Mouse (Mus musculus) embryonic facial prominence, embryonic 12.5 days (tissue): ENCODE data around the gene Tnfrsf19. TPM values are rescaled to one million over a fixed set of nuclear protein-coding genes. Genes with fewer than 3 reads are reported as not detected.

Experiments
- ATAC-seq: fragments of 200-750 bp; cut with Nextera tagmentation; 2 replicates; pipeline ENCODE4 v1.8.0; 2017; ENCODE audit not compliant: insufficient number of reproducible peaks, insufficient read depth, low FRiP score, low TSS enrichment
- H3K27ac ChIP-seq: fragments of 300-500 bp; sonication (generic); 2 replicates; pipeline ENCODE4 v1.5.1; 2016; ENCODE audit warnings: mild to moderate bottlenecking
- H3K27me3 ChIP-seq: fragments of 300-500 bp; sonication (generic); 2 replicates; pipeline ENCODE4 v1.6.1; 2016; ENCODE audit warnings: mild to moderate bottlenecking, moderate library complexity
- H3K36me3 ChIP-seq: fragments of 300-500 bp; sonication (generic); 2 replicates; pipeline ENCODE4 v1.6.1; 2016; ENCODE audit warnings: mild to moderate bottlenecking
- H3K4me1 ChIP-seq: fragments of 300-500 bp; sonication (generic); 2 replicates; pipeline ENCODE4 v1.6.1; 2016
- H3K4me2 ChIP-seq: fragments of 300-500 bp; sonication (generic); replicated peaks from 2 replicates; pipeline ENCODE4 v1.6.1; 2016; ENCODE audit warnings: mild to moderate bottlenecking, moderate library complexity
- H3K4me3 ChIP-seq: fragments of 300-500 bp; sonication (generic); 2 replicates; pipeline ENCODE4 v1.5.1; 2016; ENCODE audit warnings: mild to moderate bottlenecking
- H3K9ac ChIP-seq: fragments of 300-500 bp; sonication (generic); 2 replicates; pipeline ENCODE4 v1.6.1; 2016; ENCODE audit warnings: mild to moderate bottlenecking, moderate library complexity
- H3K9me3 ChIP-seq: fragments of 300-500 bp; sonication (generic); 2 replicates; pipeline ENCODE4 v1.6.1; 2016; ENCODE audit warnings: mild to moderate bottlenecking, moderate library complexity
- WGBS: fragments of 180-500 bp; shearing (Covaris S2); methylation state at CpG from one replicate; pipeline ENCODE4 v1.1.7; 2016; 5-methylcytosine and 5-hydroxymethylcytosine counted together
- polyA plus RNA-seq: library from polyadenylated mRNA; unstranded; fragments of >200 nt; fragmentation: Nextera tagmentation; extraction: Ambion mirVana; gene quantifications from 2 replicates; pipeline ENCODE4 v1.2.1, GENCODE M21; 2016

Tnfrsf19 gene
- polyA plus RNA-seq, 1 experiment from 2014 or later: 62.6 TPM

- Histone ChIP-seq H3K4me2 (no peak overlapping the region), H3K36me3 (no peaks in the 10 kb centered on the region), H3K4me1 (peaks cover 38% of the 10 kb centered on the region), H3K9me3 (no peaks in the 10 kb centered on the region), H3K4me3 (no peak overlapping the region), H3K9ac (no peak overlapping the region), H3K27ac (no peak overlapping the region), H3K27me3 (no peaks in the 10 kb centered on the region)
- WGBS: 68% methylated on average over 5 of the region's 5 CpGs
- no peak for ATAC-seq
Observed at GRCm38 (mm10) chr14:60986926-60987325, 59.4 kb downstream of the Tnfrsf19 start.

- Histone ChIP-seq H3K27ac (0 out of 2 replicates have a peak overlapping the region, but pooled peaks have one; percentile 30), H3K4me1 (peaks cover 35% of the 10 kb centered on the region), H3K4me3 (no peak overlapping the region), H3K9me3 (no peaks in the 10 kb centered on the region), H3K4me2 (no peak overlapping the region), H3K9ac (no peak overlapping the region), H3K27me3 (no peaks in the 10 kb centered on the region), H3K36me3 (no peaks in the 10 kb centered on the region)
- WGBS: 16% methylated on average over 4 of the region's 4 CpGs
- ATAC-seq: no peak
Observed at GRCm38 (mm10) chr14:60985077-60985476, 61.2 kb downstream of the Tnfrsf19 start.

DNA sequence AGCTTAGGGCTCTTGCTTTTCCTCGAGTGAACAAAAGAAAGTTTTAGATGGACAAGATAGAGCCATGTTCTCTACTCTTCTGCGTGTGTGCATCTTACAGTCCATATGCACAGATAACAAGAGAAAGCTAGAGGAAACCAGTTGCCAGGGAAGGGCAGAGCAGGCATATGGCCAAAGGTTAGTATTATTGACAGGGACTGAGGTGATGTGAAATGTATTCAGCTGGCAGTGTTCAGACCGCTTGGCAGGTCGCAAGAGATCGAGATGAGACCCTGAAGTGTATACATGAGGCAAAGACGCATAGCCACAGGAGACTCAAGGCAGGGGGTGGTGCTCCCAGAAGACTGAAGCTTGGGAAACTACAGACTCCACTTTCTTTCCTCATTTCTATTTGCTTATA lies 62.0 kb downstream of the Tnfrsf19 start:
- Histone ChIP-seq H3K9me3 (no peaks in the 10 kb centered on the region), H3K27me3 (no peaks in the 10 kb centered on the region), H3K4me1 (peaks cover 33% of the 10 kb centered on the region), H3K4me3 (no peak overlapping the region), H3K27ac (0 out of 2 replicates have a peak overlapping the region, but pooled peaks have one; percentile 17), H3K9ac (no peak overlapping the region), H3K36me3 (no peaks in the 10 kb centered on the region), H3K4me2 (no peak overlapping the region)
- no peak for ATAC-seq
- 55% methylated on average over 6 of the region's 6 CpGs for WGBS

GRCm38 (mm10) chr14:60982126-60982525 lies 64.2 kb downstream of the Tnfrsf19 start:
- Histone ChIP-seq H3K9me3 (no peaks in the 10 kb centered on the region), H3K36me3 (no peaks in the 10 kb centered on the region), H3K4me2 (no peak overlapping the region), H3K27ac (no peak overlapping the region), H3K4me1 (peaks cover 36% of the 10 kb centered on the region), H3K27me3 (no peaks in the 10 kb centered on the region), H3K4me3 (no peak overlapping the region), H3K9ac (no peak overlapping the region)
- no peak for ATAC-seq

DNA sequence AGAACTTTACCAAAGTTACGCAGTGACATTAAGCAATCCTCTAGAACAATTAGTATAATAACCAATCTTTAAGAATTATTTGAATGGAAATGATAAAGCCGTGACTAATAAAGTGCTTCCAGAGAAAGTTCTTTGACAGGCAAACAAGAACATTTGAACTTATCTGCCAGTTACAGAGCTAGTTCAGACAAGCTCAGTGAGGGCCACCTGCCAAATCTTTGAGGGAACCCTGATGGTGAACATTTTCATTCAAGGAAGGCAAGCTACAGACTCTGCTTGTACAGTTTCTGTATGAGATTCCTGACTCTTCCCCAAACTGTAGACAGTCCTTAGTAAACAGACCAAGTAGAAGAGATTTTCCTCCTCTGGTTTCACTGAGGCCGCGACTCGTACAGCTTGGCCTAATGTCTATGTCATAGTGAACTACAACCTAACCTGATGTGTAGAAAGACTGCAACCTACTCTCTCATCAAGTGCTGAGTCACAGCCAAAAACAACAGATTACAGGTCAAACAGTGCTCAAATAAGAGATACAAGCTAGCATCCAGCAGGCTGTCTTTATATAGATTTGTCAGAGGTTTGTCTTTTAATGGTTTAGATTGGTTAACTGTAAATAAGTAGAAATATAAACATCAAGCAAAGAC lies 65.9 kb downstream of the Tnfrsf19 start:
- H3K9ac ChIP-seq: no peak overlapping the region
- no peak overlapping the region for H3K4me2 ChIP-seq
- 90% methylated on average over 5 of the region's 5 CpGs for WGBS
- H3K27me3 ChIP-seq: no peaks in the 10 kb centered on the region
- H3K36me3 ChIP-seq: no peaks in the 10 kb centered on the region
- H3K27ac ChIP-seq: no peak overlapping the region
- H3K4me1 ChIP-seq: peaks cover 39% of the 10 kb centered on the region
- no peak for ATAC-seq
- H3K4me3 ChIP-seq: no peak overlapping the region
- H3K9me3 ChIP-seq: no peaks in the 10 kb centered on the region

DNA sequence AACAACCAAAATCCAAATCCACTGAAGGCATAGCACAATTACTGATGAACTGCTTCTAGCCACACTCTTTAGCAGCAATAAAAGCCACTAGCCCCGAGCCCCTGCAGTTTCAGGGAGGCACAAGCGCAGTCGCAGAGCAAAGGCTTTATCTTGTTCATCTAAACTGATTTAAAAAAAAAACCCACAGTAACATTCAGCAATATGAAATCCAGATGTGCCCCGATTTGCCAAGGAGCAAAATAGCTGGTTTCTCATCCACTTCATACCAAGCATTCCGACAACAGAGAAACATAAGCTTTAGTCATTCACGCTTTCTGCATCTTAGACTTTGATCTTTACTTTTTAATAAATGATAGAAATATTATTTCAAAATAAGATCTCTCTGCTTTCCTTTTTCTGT lies 68.2 kb downstream of the Tnfrsf19 start:
- Histone ChIP-seq H3K36me3 (0 out of 2 replicates have a peak, but pooled peaks cover 6% of the 10 kb centered on the region), H3K9me3 (no peaks in the 10 kb centered on the region)
- 21% methylated on average over 6 of the region's 6 CpGs for WGBS

GRCm38 (mm10) chr14:60976231-60976630 lies 70.1 kb downstream of the Tnfrsf19 start:
- WGBS: 72% methylated on average over 3 of the region's 3 CpGs
- Histone ChIP-seq H3K36me3 (0 out of 2 replicates have a peak, but pooled peaks cover 13% of the 10 kb centered on the region), H3K9me3 (no peaks in the 10 kb centered on the region), H3K9ac (no peak overlapping the region), H3K27me3 (no peaks in the 10 kb centered on the region), H3K4me1 (peaks cover 25% of the 10 kb centered on the region), H3K4me2 (no peak overlapping the region), H3K27ac (no peak overlapping the region), H3K4me3 (no peak overlapping the region)
- ATAC-seq: no peak

More for the DNA sequence above, 68.2 kb downstream of the Tnfrsf19 start:
- H3K27ac ChIP-seq: peak overlapping the region; percentile 59
- H3K9ac ChIP-seq: no peak overlapping the region
- H3K4me1 ChIP-seq: peaks cover 25% of the 10 kb centered on the region
- ATAC-seq: no peak
- H3K27me3 ChIP-seq: no peaks in the 10 kb centered on the region
- no peak overlapping the region for H3K4me3 ChIP-seq
- no peak overlapping the region for H3K4me2 ChIP-seq

- Histone ChIP-seq H3K4me1 (peaks cover 25% of the 10 kb centered on the region), H3K27me3 (no peaks in the 10 kb centered on the region), H3K9ac (no peak overlapping the region), H3K4me2 (no peak overlapping the region), H3K9me3 (no peaks in the 10 kb centered on the region), H3K36me3 (0 out of 2 replicates have a peak, but pooled peaks cover 13% of the 10 kb centered on the region), H3K4me3 (no peak overlapping the region), H3K27ac (no peak overlapping the region)
- 80% methylated on average over 3 of the region's 3 CpGs for WGBS
- no peak for ATAC-seq
Observed at GRCm38 (mm10) chr14:60975736-60976135, 70.6 kb downstream of the Tnfrsf19 start.

DNA sequence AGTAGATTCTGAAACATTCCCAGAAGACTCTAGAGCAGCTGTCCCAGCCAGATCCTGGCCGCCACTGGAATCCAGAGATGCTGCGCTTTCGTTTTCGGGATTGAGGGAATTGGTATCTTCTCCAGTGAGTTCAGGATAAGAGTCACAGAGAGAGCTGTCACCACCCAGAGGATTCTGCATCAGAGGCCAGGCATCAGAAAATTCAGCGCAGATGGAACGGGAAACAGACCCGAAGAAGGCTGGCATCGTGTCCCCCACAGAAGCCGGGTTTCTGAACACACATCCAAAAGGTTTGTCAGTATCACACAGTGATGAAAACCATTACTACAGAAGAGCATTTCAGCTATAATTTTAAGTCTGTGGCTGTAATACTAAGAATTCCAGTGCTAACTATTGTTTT lies 75.3 kb downstream of the Tnfrsf19 start:
- no peak for ATAC-seq
- H3K36me3 ChIP-seq: peaks cover 18% of the 10 kb centered on the region; the same call in 1 of the 2 replicates
- H3K9me3 ChIP-seq: no peaks in the 10 kb centered on the region
- H3K4me3 ChIP-seq: no peak overlapping the region
- H3K4me1 ChIP-seq: peaks cover 9% of the 10 kb centered on the region; the same call in 1 of the 2 replicates
- no peak overlapping the region for H3K9ac ChIP-seq
- no peaks in the 10 kb centered on the region for H3K27me3 ChIP-seq
- WGBS: 79% methylated on average over 9 of the region's 9 CpGs
- no peak overlapping the region for H3K4me2 ChIP-seq
- no peak overlapping the region for H3K27ac ChIP-seq

GRCm38 (mm10) chr14:60966061-60966460 lies 80.2 kb downstream of the Tnfrsf19 start:
- peak overlapping the region; percentile 62; the same call in 1 of the 2 replicates for H3K27ac ChIP-seq
- 77% methylated on average over 4 of the region's 4 CpGs for WGBS
- H3K9ac ChIP-seq: no peak overlapping the region
- peaks cover 5% of the 10 kb centered on the region; the same call in 1 of the 2 replicates for H3K36me3 ChIP-seq
- H3K4me2 ChIP-seq: no peak overlapping the region
- H3K4me1 ChIP-seq: no peaks in the 10 kb centered on the region; the same call in 1 of the 2 replicates
- ATAC-seq: no peak
- H3K27me3 ChIP-seq: no peaks in the 10 kb centered on the region
- no peaks in the 10 kb centered on the region for H3K9me3 ChIP-seq
- H3K4me3 ChIP-seq: no peak overlapping the region

DNA sequence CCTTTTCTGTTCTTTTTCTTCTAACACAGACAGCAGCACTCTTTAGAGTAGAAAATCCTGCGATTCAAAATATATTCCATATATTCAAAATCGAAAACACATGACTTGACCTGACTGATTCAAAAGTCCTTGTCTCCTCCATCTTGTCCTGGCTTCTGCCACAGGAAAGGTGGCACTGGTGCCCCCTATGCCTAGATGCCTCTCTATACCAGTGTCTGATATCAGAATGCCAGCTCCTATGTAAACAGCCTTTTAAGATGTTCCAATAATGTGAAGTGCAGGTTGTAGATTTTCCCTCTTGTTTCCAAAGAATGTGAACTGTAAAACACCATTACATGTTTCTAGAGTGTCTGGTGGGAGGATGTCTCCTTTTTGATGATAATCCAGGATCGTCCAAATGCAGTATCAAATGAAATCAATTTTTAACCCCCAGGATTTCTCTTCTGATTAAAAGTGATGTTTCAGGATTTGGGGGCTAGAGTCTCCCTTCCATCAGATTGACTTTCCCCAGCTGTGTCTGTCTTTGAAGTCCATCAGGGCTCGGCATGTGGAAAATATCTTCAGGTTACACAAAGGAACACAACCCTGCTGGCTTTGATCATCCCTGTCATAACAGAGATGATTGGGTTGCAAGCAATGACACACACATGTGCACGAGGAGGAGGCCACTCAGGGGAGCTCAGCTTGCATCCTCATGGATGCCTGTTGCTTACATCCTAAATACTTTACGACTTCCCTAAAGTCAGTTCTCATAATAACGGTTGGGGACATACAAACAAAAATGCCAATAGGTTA lies 82.1 kb downstream of the Tnfrsf19 start:
- no peaks in the 10 kb centered on the region for H3K9me3 ChIP-seq
- H3K4me3 ChIP-seq: no peak overlapping the region
- WGBS: 49% methylated on average over 7 of the region's 7 CpGs
- H3K9ac ChIP-seq: no peak overlapping the region
- H3K4me2 ChIP-seq: no peak overlapping the region
- no peaks in the 10 kb centered on the region for H3K27me3 ChIP-seq
- no peaks in the 10 kb centered on the region; the same call in 1 of the 2 replicates for H3K4me1 ChIP-seq
- ATAC-seq: no peak
- H3K27ac ChIP-seq: no peak overlapping the region
- H3K36me3 ChIP-seq: no peaks in the 10 kb centered on the region

GRCm38 (mm10) chr14:60957611-60958157 lies 88.6 kb downstream of the Tnfrsf19 start:
- H3K9ac ChIP-seq: no peak overlapping the region
- no peaks in the 10 kb centered on the region for H3K36me3 ChIP-seq
- H3K4me3 ChIP-seq: no peak overlapping the region
- H3K4me2 ChIP-seq: no peak overlapping the region
- no peaks in the 10 kb centered on the region for H3K27me3 ChIP-seq
- H3K4me1 ChIP-seq: no peaks in the 10 kb centered on the region
- no peak overlapping the region for H3K27ac ChIP-seq
- H3K9me3 ChIP-seq: no peaks in the 10 kb centered on the region
- no peak for ATAC-seq
